Mouse (Mus musculus): ENCODE results near the gene Ifi211. TPM values are rescaled to one million over a fixed set of nuclear protein-coding genes. Genes with fewer than 3 reads are reported as not detected.
A peak's percentile ranks its signal among the peaks of the same experiment; 100 is the strongest.
"Not testable (repeated sequence)": the region's sequence is repeated elsewhere in the genome, so short reads cannot be mapped to it uniquely, and the experiment has no call there.

The Ifi211 gene
- total RNA-seq, 1 experiment from 2014 or later: 2.5 TPM

DNA sequence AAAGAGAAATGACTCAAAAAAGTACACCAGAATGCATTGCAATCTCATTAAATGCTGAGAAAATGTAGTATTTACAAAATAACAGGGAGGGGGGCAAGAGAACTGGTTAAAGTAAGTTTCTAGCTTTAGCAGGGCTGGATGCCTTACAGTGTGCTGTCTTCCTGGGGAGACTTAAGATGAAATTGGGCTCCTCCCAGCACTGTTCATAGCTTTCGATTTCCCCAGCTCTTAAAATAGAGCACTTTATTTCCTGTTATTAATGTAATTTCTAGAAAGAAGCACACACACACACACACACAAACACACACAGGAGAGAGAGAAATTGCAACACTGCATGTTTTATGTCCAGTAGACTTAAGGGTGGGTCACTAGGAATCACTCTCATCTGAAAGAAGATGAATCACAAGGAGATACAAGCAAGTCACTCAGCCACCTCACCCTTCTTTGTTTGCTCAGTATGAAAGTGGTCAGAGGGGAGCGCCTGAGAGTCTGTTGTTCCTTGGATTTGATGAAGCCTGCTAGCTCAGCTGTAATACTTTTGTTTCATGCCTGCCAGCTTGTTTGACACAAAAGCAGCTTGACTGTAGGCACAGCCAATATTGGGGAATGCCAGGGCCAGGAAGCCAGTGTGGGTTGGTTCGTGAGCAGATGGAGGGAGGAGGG, 32.7 kb downstream of the Ifi211 start:
- ATAC-seq (replicated peaks; ENCODE audit: low read depth, poor library complexity, severe bottlenecking): peak; percentile 43

DNA sequence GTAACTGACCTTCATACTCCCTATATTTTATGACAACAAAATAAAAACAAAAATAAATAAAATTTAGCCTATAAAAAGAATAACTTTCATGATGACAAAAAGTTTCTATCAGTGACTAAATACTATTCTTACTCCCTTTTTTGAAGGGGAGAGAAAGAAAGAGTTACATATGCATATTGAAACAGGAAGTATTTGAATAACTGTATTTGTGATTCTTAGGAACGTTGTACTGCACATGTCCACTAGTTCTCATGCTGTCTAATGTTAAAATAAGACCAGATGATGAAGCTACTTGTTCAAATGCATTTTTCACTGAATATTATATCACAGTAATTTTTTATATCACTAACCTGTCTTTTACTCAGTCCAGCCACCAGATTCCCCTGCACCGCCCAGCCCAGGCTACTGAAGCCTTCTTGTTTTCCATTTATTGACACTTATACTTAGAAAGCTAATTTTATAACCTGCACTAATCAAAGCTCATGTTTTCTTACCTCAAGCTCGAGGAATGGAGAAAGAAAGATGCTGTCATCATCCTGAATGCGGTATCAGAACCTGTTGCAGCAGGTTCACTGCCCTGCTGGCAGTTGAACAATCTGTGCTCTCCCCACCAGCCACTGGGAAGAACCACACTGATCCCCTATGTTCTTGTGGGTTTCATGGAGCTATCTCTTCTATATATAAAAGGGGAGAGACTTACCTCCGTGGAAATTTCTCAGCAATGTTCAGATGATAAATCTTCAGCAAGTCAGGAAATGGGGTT, 33.4 kb downstream of the Ifi211 start:
- ATAC-seq (replicated peaks; ENCODE audit: low read depth, poor library complexity, severe bottlenecking): peak; percentile 62

DNA sequence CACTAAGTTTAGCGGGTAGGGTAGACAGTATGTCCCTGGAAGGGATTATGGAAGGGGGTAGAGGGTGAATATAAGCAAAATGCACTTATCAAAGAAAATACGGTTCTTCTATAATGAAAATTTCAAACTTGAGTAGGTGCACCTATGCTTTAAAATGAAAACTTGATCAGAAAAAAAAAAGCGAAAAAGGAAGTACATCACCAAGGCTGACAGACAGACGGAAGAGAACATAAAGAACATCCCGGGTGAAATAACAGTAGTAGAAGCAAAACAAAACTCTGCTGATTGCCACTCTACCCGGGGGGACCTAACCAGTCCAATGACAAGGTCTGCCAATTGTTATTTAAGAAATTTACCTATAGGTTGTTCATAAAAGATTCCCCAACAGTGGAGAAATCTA, 34.6 kb downstream of the Ifi211 start:
- peak; percentile 30 for ATAC-seq (replicated peaks; ENCODE audit: low read depth, poor library complexity, severe bottlenecking)

DNA sequence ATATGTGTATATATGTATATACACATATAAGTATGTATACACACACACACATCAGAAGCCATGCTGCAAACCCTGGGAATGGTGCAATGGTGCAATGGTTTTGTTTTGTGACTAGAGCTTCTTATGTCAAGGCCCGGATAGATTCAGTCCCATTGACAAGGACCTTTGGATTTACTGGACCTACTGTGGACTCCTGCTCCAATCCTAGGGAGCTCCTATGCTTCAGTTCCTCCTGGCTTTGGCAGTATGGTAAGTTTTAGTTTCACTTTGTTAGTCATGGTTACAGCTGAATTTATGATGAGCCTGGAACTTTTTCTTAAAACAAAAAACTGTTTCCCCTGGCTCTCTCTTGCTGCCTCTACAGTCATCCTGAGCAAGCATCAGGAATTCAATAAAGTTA, 35.7 kb downstream of the Ifi211 start:
- peak; percentile 27 for ATAC-seq (replicated peaks; ENCODE audit: low read depth, poor library complexity, severe bottlenecking)

DNA sequence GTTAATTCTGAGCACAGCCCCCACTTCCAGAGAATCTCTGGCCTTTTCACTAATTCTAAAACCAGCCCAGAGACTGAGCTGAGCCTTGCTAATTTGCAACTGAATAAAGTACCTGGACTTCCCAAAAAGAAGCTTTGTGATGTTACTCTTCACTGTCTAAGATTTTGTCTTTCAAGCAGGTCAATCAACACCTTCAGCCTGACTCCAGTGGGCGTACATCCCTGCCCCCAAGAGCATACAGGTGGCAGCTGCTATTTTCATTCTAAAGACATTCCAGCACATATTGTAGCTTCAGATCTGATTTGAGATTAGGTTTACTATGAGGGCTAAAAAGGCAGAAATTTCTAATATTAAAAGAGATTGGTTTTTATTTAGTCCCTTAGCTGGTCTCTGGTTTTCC, 44.3 kb downstream of the Ifi211 start:
- not testable (repeated sequence) for ATAC-seq (replicated peaks; ENCODE audit: low read depth, poor library complexity, severe bottlenecking)

DNA sequence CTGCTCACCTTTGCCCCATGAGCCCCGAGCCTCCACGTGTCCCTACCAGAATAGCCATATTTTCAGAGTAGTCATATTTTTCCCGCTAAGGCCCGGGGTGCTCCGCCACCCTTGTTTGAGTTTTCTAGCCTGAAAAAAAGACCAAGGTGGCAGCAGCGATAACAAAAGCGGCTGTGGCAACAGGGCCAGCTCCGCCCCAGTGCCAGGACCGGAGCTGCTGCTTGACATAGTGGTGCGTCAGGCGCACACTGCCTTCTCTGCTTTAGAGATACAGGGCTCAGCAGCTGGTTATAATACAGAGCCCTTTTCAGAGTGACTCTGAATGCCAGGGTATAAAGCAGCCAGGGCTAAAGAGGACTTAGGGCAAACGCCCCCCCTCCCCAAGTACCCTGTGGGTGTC, 46.3 kb downstream of the Ifi211 start:
- no peak for ATAC-seq (replicated peaks; ENCODE audit: low read depth, poor library complexity, severe bottlenecking)

DNA sequence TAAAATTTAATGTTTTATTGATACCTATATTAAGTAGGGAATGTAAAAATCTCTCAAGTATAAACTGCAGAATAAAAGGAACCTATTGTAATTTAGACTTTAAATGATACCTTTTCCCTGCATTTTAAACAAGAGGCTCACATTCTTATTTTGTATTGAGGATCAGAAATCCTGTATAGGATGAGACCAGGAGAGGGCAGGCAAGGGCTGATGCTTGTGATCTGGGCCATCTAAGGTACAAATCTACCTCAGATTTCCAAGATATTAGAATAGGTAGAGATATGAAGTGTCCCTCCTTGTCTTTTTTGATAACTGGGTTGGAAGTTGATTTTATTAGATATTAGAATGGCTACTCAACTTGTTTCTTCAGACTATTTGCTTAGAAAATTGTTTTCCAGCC, 59.1 kb downstream of the Ifi211 start:
- 0 out of 2 replicates have a peak, but pooled peaks have one; percentile 47 for ATAC-seq (replicated peaks; ENCODE audit: low read depth, poor library complexity, severe bottlenecking)

DNA sequence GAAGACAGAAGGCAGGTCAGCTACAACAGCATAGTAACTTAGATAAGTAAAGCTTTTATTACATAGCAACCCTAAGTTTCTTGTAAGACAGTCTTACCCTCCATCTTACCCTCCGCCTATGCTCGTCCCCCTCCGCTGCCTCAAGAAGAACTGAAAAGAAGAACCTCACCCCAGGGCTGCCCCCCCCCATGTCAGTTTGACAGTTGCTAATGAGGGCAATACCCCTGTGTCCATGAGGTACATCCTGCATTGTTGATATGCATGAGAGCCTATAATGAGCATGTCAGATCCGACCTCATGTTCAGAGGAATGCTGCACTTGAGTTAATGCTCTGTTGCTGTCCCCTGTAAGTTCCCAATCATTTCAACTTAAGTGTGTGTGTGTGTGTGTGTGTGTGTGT, 60.0 kb downstream of the Ifi211 start:
- not testable (repeated sequence) for ATAC-seq (replicated peaks; ENCODE audit: low read depth, poor library complexity, severe bottlenecking)

Other genes starting within 250 kb of the Ifi211 start
- 0.10 and 1.5 TPM in 2 replicates for gene Ifi208, start 239.4 kb downstream of the Ifi211 start, total RNA-seq (2017)
- 0.50 and 1.3 TPM in 2 replicates for gene Ifi207, start 171.3 kb downstream of the Ifi211 start, total RNA-seq (2017)
- 2.2 and 3.2 TPM in 2 replicates for gene Ifi204, start 146.1 kb downstream of the Ifi211 start, total RNA-seq (2017)
- gene Mndal, start 29.4 kb upstream of the Ifi211 start, total RNA-seq (2017): 122 and 152 TPM in 2 replicates
- gene Ifi203, start 29.6 kb upstream of the Ifi211 start, total RNA-seq (2017): 81.0 and 93.4 TPM in 2 replicates
- not detected in 2 replicates for gene Ifi202b, start 69.7 kb upstream of the Ifi211 start, total RNA-seq (2017)
- gene Ifi205, start 118.8 kb upstream of the Ifi211 start, total RNA-seq (2017): 2.3 and 3.5 TPM in 2 replicates
- 0.05 TPM in 1 of 2 replicates, not detected in the other for gene Olfr433, start 127.7 kb upstream of the Ifi211 start, total RNA-seq (2017)
- not detected in 2 replicates for gene Olfr432, start 136.2 kb upstream of the Ifi211 start, total RNA-seq (2017)
- not detected in 2 replicates for gene Olfr430, start 153.6 kb upstream of the Ifi211 start, total RNA-seq (2017)
- gene Olfr429, start 171.3 kb upstream of the Ifi211 start, total RNA-seq (2017): not detected in 2 replicates
- not detected in 2 replicates for gene Olfr427, start 183.8 kb upstream of the Ifi211 start, total RNA-seq (2017)
- not detected in 2 replicates for gene Olfr231, start 208.1 kb upstream of the Ifi211 start, total RNA-seq (2017)
- not detected in 2 replicates for gene Olfr424, start 218.5 kb upstream of the Ifi211 start, total RNA-seq (2017)
- 0.09 TPM in 1 of 2 replicates, not detected in the other for gene Olfr420, start 242.6 kb upstream of the Ifi211 start, total RNA-seq (2017)